Mouse (Mus musculus): ENCODE data around the gene Chat.

GRCm38 (mm10) chr14:32501303-32501702, 35.5 kb upstream of the Chat start:
- TF ChIP-seq EP300 (optimal IDR thresholded peaks at IDR 0.05) = no peak
- TF ChIP-seq CTCF (IDR thresholded peaks at IDR 0.05; ENCODE audit: low read depth) = no peak
